Mouse (Mus musculus): ENCODE measurements around the gene Stag3. TPM values are rescaled to one million over a fixed set of nuclear protein-coding genes. Genes with fewer than 3 reads are reported as not detected.

Stag3 gene
- polyA plus RNA-seq, 1 experiment from 2014 or later, result 6.3 TPM

DNA sequence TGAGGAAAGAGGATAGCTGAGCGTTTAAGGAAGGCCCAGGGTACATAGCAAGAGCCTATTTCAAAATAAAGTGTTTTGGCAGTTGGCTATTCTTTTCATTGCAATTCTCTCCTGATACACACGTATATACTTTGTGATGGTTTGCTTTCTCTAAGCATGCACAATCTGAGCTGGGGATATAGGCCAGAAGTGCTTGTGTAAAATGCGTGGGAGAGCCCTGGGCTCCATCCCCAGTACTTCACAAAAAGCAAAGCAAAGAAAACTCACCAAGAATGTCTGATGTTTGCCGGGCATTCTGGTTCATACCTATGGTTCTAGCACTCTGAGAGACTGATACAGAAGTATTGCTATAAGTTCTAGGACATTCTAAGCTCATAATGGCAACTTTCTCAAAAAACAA is 11.1 kb upstream of the Stag3 start:
- no peaks in the 10 kb centered on the region for H3K9me3 ChIP-seq (ENCODE audit: low read depth, low read length)
- WGBS, result 76% methylated on average over 4 of the region's 4 CpGs
- DNase-seq (no peak), ATAC-seq (ENCODE audit: insufficient read depth) (no peak)
- H3K27me3 ChIP-seq (ENCODE audit: insufficient read depth, low read length), result no peaks in the 10 kb centered on the region
- H3K36me3 ChIP-seq (ENCODE audit: insufficient read depth), result no peaks in the 10 kb centered on the region
- H3K4me2 ChIP-seq, result no peak overlapping the region
- no peak for TF ChIP-seq CTCF (IDR thresholded peaks at IDR 0.05; ENCODE audit: low read depth)
- peaks cover 4% of the 10 kb centered on the region; the same call in 1 of the 2 replicates for H3K4me1 ChIP-seq (ENCODE audit: insufficient read depth)
- no peak overlapping the region for H3K4me3 ChIP-seq (ENCODE audit: low read depth, low read length)
- no peak overlapping the region for H3K9ac ChIP-seq
- H3K27ac ChIP-seq (ENCODE audit: low read depth), result no peak overlapping the region

DNA sequence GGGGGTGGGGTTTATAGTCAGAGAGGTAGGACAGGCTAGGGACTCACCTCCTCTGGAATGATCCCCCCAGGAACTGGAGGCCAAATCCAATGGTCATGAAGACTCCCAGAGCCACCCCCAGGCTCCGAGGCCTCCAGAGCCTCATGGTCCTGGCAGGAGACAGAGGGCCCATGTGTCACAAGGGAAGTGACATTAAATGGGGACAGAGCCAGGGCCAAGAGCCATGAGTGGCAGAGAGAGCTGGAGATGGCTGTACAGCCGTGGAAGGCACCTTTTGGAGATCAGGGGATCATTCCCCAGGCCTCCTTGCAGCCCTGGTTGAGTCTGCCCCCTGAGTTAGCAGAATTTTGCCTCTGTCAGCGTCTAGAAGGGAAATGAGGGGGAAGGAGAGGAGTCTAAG is 8.8 kb upstream of the Stag3 start:
- 53% methylated on average over 3 of the region's 3 CpGs for WGBS
- H3K36me3 ChIP-seq (ENCODE audit: insufficient read depth), result peaks cover 9% of the 10 kb centered on the region; the same call in 1 of the 2 replicates
- DNase-seq, result no peak
- H3K4me1 ChIP-seq (ENCODE audit: insufficient read depth), result peaks cover 7% of the 10 kb centered on the region; the same call in 1 of the 2 replicates
- no peak for TF ChIP-seq CTCF (IDR thresholded peaks at IDR 0.05; ENCODE audit: low read depth)
- no peaks in the 10 kb centered on the region for H3K9me3 ChIP-seq (ENCODE audit: low read depth, low read length)
- H3K4me2 ChIP-seq, result no peak overlapping the region
- ATAC-seq (ENCODE audit: insufficient read depth), result no peak
- H3K27me3 ChIP-seq (ENCODE audit: insufficient read depth, low read length), result no peaks in the 10 kb centered on the region
- no peak overlapping the region for H3K27ac ChIP-seq (ENCODE audit: low read depth)
- no peak overlapping the region for H3K9ac ChIP-seq
- H3K4me3 ChIP-seq (ENCODE audit: low read depth, low read length), result no peak overlapping the region

DNA sequence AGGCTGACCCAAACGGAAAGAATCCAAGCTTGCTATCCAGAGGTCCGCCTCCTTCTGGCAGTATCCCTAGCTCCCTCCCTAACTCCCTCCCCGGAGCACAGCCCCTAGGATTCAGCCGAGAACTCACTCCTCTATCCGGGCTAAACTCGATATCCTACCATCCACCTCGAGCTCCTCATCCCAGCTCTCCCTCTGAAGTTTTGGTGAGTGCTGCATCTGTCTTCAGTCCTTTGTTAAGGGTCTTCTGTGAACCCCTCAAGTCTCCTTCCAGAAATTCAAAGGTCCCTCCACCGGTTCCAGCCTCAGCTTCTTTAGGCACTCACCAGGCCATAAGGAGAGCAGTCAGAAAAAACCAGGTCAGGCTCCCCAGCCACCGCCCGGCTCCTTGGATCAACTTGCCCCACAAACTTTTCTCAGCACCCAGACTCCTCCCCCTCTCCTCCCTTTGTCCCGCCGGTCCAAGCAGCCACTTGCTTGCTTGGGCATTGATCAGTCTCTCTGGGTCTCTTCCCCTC is 7.6 kb upstream of the Stag3 start, which contains the start of gene Gal3st4:
Gal3st4 (minus strand) TSS at position 432 of the 515 bp plus-strand sequence.
- Histone ChIP-seq H3K36me3 (ENCODE audit: insufficient read depth) (peaks cover 20% of the 10 kb centered on the region; the same call in 1 of the 2 replicates), H3K9ac (peak within 1 kb of the TSS; percentile 32; the same call in 1 of the 2 replicates), H3K4me2 (peak within 1 kb of the TSS; percentile 39), H3K27me3 (ENCODE audit: insufficient read depth, low read length) (no peaks in the 10 kb centered on the region), H3K4me1 (ENCODE audit: insufficient read depth) (peaks cover 7% of the 10 kb centered on the region; the same call in 1 of the 2 replicates), H3K4me3 (ENCODE audit: low read depth, low read length) (peak within 1 kb of the TSS; percentile 10; the same call in 1 of the 2 replicates), H3K27ac (ENCODE audit: low read depth) (no peak within 1 kb of the TSS), H3K9me3 (ENCODE audit: low read depth, low read length) (no peaks in the 10 kb centered on the region)
- peak; percentile 65 for ATAC-seq (ENCODE audit: insufficient read depth)
- 3% methylated on average over 12 of the region's 12 CpGs for WGBS
- peak; percentile 62 for DNase-seq
- no peak for TF ChIP-seq CTCF (IDR thresholded peaks at IDR 0.05; ENCODE audit: low read depth)

DNA sequence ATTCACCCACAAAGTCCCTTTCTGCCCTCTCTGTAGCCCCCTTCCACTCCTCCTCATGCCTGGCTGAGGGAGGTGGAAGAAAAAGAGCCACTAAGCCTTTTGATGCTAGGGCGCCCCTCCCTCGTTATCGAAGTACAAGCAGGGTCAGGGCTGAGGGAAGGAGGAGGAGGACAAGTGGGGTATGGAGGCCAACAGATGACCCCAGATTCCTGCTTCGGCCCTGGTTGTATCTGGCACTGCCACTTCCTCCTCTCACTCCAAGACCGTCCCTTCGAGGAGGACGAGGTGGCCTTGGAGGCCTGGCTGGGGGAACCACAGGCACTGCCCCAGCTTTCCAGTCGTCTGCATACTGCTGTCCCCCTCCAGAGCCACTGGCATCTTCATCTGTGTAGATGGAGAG is 5.9 kb upstream of the Stag3 start:
- DNase-seq (no peak), ATAC-seq (ENCODE audit: insufficient read depth) (no peak)
- H3K4me3 ChIP-seq (ENCODE audit: low read depth, low read length), result no peak overlapping the region
- no peaks in the 10 kb centered on the region for H3K9me3 ChIP-seq (ENCODE audit: low read depth, low read length)
- H3K27me3 ChIP-seq (ENCODE audit: insufficient read depth, low read length), result no peaks in the 10 kb centered on the region
- H3K4me1 ChIP-seq (ENCODE audit: insufficient read depth), result peaks cover 12% of the 10 kb centered on the region
- no peak overlapping the region for H3K4me2 ChIP-seq
- no peak overlapping the region for H3K9ac ChIP-seq
- 66% methylated on average over 8 of the region's 8 CpGs for WGBS
- peaks cover 20% of the 10 kb centered on the region; the same call in 1 of the 2 replicates for H3K36me3 ChIP-seq (ENCODE audit: insufficient read depth)
- no peak for TF ChIP-seq CTCF (IDR thresholded peaks at IDR 0.05; ENCODE audit: low read depth)
- no peak overlapping the region for H3K27ac ChIP-seq (ENCODE audit: low read depth)

DNA sequence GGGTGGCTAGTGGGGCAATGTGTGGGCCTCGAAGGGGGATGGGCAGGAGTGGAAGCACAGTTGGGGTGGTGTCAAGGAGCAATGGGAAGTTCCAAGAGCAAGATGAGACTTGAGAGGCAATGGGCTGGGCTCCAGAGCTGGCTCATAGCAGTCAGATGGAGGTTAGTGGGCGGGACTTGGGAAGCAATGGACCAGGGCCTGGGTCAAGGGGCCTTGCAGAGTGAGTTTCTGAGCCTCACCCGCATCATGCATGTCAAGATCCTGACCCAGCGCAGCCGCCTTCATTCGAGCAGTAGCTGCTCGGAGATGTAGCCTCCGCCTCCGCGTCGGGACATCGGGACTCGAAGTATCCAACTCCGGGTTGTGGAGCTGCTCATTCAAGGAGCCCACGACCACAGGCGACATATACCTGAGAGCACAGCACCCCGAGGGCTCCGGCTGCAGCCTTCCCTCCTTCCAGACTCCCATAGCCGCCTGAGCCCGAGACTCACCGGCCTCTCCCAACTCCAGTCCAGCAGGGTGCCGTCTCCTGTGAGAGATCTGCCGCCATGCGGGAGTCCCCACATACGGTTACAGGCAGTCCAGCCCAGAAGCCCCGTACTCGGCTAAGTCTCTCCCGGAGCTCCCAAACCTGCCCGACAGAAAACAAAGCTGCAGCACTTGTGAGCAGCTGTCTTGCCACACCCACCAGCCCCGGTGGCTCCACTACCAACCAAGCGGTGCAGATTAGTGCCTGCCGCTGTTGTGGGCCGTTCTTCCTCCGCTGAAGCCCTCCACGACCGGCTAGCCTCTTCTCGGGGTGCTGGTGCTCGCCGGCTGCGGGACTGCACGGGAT is 4.6 kb upstream of the Stag3 start:
- H3K9me3 ChIP-seq (ENCODE audit: low read depth, low read length), result peaks cover 1% of the 10 kb centered on the region; the same call in 1 of the 2 replicates
- H3K27me3 ChIP-seq (ENCODE audit: insufficient read depth, low read length), result no peaks in the 10 kb centered on the region
- peak overlapping the region; percentile 16 for H3K4me3 ChIP-seq (ENCODE audit: low read depth, low read length)
- H3K27ac ChIP-seq (ENCODE audit: low read depth), result no peak overlapping the region
- H3K4me1 ChIP-seq (ENCODE audit: insufficient read depth), result peaks cover 12% of the 10 kb centered on the region
- 35% methylated on average over 41 of the region's 41 CpGs for WGBS
- ATAC-seq (ENCODE audit: insufficient read depth), result no peak
- peaks cover 20% of the 10 kb centered on the region; the same call in 1 of the 2 replicates for H3K36me3 ChIP-seq (ENCODE audit: insufficient read depth)
- TF ChIP-seq CTCF (IDR thresholded peaks at IDR 0.05; ENCODE audit: low read depth), result no peak
- H3K4me2 ChIP-seq, result peak overlapping the region; percentile 48
- peak overlapping the region; percentile 16 for H3K9ac ChIP-seq
- DNase-seq, result peak; percentile 42

DNA sequence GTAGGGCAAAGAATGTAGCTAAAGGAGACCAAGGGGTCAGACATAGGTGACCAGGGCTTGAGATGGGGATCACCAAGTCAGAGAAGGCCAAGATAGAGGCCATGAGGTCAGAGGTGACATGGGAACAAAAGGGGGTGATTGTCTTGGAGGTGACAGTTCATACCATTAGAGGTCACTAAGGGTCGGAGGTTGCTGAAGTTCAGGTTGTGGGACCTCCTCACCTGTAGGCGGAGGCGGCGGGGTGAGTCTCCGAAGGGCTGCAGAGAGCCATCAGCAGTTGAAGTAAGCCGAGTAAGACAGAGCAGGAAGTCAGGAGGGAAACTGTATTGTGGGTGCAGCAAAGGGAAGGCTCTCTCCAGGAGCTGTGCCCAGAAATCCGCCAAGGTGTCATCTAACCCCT is 2.0 kb upstream of the Stag3 start:
- no peak for ATAC-seq (ENCODE audit: insufficient read depth)

DNA sequence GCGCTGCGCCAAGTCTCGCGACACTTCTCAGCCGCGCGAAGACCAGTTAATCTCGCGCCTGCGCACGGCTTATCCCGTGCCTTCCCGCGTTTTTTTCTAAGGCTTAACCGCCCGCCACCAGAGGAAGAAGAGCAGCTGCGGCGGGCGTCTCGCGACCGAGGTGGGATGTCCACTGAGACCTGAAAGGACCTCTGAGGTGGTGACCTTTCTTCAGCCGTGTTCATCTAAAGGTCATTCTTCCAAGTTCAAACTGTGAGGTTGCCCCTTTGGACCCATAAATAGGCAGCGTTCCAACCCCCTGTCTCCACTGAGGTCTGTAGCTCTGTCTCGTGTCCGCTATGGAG is 357 bp downstream of the Stag3 start:
- Histone ChIP-seq H3K4me2 (peak overlapping the region; percentile 66), H3K27me3 (ENCODE audit: insufficient read depth, low read length) (no peaks in the 10 kb centered on the region; the same call in 1 of the 2 replicates), H3K36me3 (ENCODE audit: insufficient read depth) (peaks cover 17% of the 10 kb centered on the region; the same call in 1 of the 2 replicates), H3K9me3 (ENCODE audit: low read depth, low read length) (peaks cover 9% of the 10 kb centered on the region; the same call in 1 of the 2 replicates), H3K4me1 (ENCODE audit: insufficient read depth) (peaks cover 8% of the 10 kb centered on the region), H3K4me3 (ENCODE audit: low read depth, low read length) (peak overlapping the region; percentile 60), H3K9ac (no peak overlapping the region), H3K27ac (ENCODE audit: low read depth) (no peak overlapping the region)
- ATAC-seq (ENCODE audit: insufficient read depth), result no peak
- 20% methylated on average over 26 of the region's 26 CpGs for WGBS
- DNase-seq, result no peak
- no peak for TF ChIP-seq CTCF (IDR thresholded peaks at IDR 0.05; ENCODE audit: low read depth)

More for the DNA sequence above, 2.0 kb upstream of the Stag3 start:
- H3K4me1 ChIP-seq (ENCODE audit: insufficient read depth), result peaks cover 8% of the 10 kb centered on the region
- WGBS, result 81% methylated on average over 7 of the region's 7 CpGs
- H3K27me3 ChIP-seq (ENCODE audit: insufficient read depth, low read length), result no peaks in the 10 kb centered on the region; the same call in 1 of the 2 replicates
- H3K36me3 ChIP-seq (ENCODE audit: insufficient read depth), result peaks cover 20% of the 10 kb centered on the region; the same call in 1 of the 2 replicates
- H3K4me2 ChIP-seq, result no peak overlapping the region
- H3K27ac ChIP-seq (ENCODE audit: low read depth), result no peak overlapping the region
- peaks cover 9% of the 10 kb centered on the region; the same call in 1 of the 2 replicates for H3K9me3 ChIP-seq (ENCODE audit: low read depth, low read length)
- no peak for DNase-seq
- H3K9ac ChIP-seq, result no peak overlapping the region
- TF ChIP-seq CTCF (IDR thresholded peaks at IDR 0.05; ENCODE audit: low read depth), result no peak
- no peak overlapping the region for H3K4me3 ChIP-seq (ENCODE audit: low read depth, low read length)

Measured in lung, embryonic 14.5 days (tissue).